Mouse (Mus musculus) lung, postnatal 0 days (tissue): Measurements from ENCODE around the gene Gpha2. TPM values are rescaled to one million over a fixed set of nuclear protein-coding genes. Genes with fewer than 3 reads are reported as not detected.

Source experiments
- ATAC-seq: fragments of 200-750 bp; cut with Nextera tagmentation; 2 replicates; pipeline ENCODE4 v1.8.0; 2017; ENCODE audit warnings: moderate library complexity
- DNase-seq: peaks from one replicate; pipeline ENCODE4 v3.0.0-alpha.2; 2016; ENCODE audit warnings: low spot score
- H3K27ac ChIP-seq: fragments of 300-500 bp; sonication (generic); 2 replicates; pipeline ENCODE4 v1.5.1; 2014; ENCODE audit warnings: antibody characterized with exemption, mild to moderate bottlenecking, low read length, mixed read lengths
- H3K27me3 ChIP-seq: fragments of 300-500 bp; sonication (generic); replicated peaks from 2 replicates; pipeline ENCODE4 v1.6.1; 2014; ENCODE audit warnings: low read length, mixed read lengths; ENCODE audit not compliant: insufficient read depth
- H3K36me3 ChIP-seq: fragments of 300-500 bp; sonication (generic); 2 replicates; pipeline ENCODE4 v1.6.1; 2014; ENCODE audit warnings: low read length, mixed read lengths; ENCODE audit not compliant: insufficient read depth
- H3K4me1 ChIP-seq: fragments of 300-500 bp; sonication (generic); 2 replicates; pipeline ENCODE4 v1.6.1; 2014; ENCODE audit warnings: antibody characterized with exemption, low read depth, low read length, mixed read lengths; ENCODE audit not compliant: insufficient read depth
- H3K4me2 ChIP-seq: fragments of 300-500 bp; sonication (generic); replicated peaks from 2 replicates; pipeline ENCODE4 v1.6.1; 2014; ENCODE audit warnings: low read depth, mild to moderate bottlenecking, low read length, moderate library complexity, mixed read lengths
- H3K4me3 ChIP-seq: fragments of 300-500 bp; sonication (generic); 2 replicates; pipeline ENCODE4 v1.5.1; 2014; ENCODE audit warnings: low read depth, low read length
- H3K9ac ChIP-seq: fragments of 300-500 bp; sonication (generic); replicated peaks from 2 replicates; pipeline ENCODE4 v1.6.1; 2014; ENCODE audit warnings: low read depth, mild to moderate bottlenecking
- H3K9me3 ChIP-seq: fragments of 300-500 bp; sonication (generic); 2 replicates; pipeline ENCODE4 v1.6.1; 2016; ENCODE audit warnings: low read length, mixed read lengths
- CTCF ChIP-seq: IDR thresholded peaks from 2 replicates; pipeline ENCODE4 v1.5.1; 2016; ENCODE audit warnings: antibody characterized with exemption, mild to moderate bottlenecking
- EP300 ChIP-seq: IDR thresholded peaks from 2 replicates; pipeline ENCODE4 v1.6.1; 2016; ENCODE audit warnings: antibody characterized with exemption, mild to moderate bottlenecking, control low read depth
- WGBS: fragments of 180-500 bp; shearing (Covaris S2); extraction: QIAGEN DNeasy Blood & Tissue Kit; methylation state at CpG from one replicate; pipeline ENCODE4 v1.1.7; 2014; 5-methylcytosine and 5-hydroxymethylcytosine counted together
- microRNA counts: library from miRNA; unstranded; fragments of <30 nt; microRNA quantifications from one replicate; lab custom pipeline; 2015
- microRNA-seq: library from miRNA; unstranded; fragments of <30 nt; microRNA quantifications from one replicate; pipeline ENCODE4, GENCODE M21; 2016
- polyA plus RNA-seq: library from polyadenylated mRNA; unstranded; fragments of >200 nt; fragmentation: Nextera tagmentation; extraction: Ambion mirVana; gene quantifications from 2 replicates; pipeline ENCODE4 v1.2.1, GENCODE M21; 2015

The Gpha2 gene
- polyA plus RNA-seq, 1 experiment from 2014 or later: 0.55 TPM

DNA sequence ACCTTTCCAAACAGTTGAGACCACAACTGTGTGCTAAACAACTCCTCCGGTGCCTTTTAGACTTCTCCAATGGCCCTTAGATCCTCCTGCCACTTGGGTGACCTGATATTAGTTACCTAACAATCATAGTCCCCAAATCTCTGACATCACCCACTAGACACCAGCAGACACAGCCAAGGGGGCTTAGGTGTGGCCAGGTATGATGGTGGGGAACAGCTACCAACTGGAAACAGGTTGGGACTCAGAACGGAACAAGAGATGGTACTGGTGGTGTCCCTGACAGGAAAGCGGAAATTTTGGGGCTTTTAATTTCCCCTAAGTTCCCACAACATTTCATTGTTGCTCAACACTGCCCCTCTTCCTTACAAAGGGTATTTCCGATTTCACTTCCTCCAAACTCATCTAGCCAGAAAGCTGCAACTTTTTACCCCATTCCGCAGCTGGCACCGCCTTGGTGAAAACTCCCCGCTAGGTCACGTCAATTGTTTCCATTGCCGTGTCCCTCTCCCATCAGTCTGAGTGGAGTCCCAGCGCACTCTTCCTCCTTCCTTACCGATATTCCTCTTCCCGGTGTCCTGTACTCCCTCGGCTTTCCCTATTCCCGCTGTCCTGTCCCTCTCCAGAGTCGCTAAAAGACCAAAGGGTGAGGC, 49.7 kb downstream of the Gpha2 start:
- ATAC-seq (no peak), DNase-seq (peak; percentile 72)
- Histone ChIP-seq H3K4me2 (peak overlapping the region; percentile 81), H3K36me3 (peaks cover 6% of the 10 kb centered on the region; the same call in 1 of the 2 replicates), H3K9me3 (no peaks in the 10 kb centered on the region), H3K4me3 (peak overlapping the region; percentile 88), H3K27me3 (no peaks in the 10 kb centered on the region), H3K27ac (peak overlapping the region; percentile 85), H3K4me1 (peaks cover 29% of the 10 kb centered on the region; the same call in 1 of the 2 replicates), H3K9ac (no peak overlapping the region; the same call in 1 of the 2 replicates)
- 5% methylated on average over 15 of the region's 15 CpGs for WGBS
- TF ChIP-seq CTCF (peak; percentile 18), EP300 (no peak)

DNA sequence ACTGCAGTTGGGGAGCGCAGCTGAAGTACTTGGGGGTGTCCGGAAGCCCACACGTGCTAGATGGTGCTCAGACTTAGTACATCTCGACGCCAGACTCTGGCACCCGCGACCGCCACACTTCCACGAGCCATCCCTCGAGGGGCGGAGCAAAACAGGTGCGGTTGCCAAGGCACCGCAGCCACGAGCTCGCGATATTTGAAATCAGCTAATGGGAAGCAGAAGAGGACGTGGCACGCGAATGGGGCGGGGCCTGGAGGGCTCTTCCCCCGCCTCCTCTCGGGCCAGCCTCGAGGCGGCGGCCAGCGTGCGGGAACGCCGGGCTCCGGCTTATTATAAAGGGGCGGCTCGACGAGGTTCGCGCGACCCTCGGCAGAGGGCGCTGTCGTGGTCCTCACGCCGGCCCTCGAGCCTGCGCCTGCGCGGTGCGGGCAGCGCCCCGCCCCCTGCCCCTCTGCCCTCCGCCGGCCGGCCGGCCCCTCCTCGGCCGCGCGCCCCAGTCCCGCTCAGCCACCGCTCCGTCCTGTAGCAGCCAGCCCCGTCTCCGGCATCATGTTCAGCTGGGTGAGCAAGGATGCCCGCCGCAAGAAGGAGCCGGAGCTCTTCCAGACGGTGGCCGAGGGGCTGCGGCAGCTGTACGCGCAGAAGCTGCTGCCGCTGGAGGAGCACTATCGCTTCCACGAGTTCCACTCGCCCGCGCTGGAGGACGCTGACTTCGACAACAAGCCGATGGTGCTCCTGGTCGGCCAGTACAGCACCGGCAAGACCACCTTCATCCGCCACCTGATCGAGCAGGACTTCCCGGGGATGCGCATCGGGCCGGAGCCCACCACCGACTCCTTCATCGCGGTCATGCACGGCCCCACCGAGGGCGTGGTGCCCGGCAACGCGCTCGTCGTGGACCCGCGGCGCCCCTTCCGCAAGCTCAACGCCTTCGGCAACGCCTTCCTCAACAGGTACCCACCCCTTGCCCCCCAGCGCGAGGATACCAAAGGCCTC, 50.5 kb downstream of the Gpha2 start, which contains the start of gene Ehd1:
Gene Ehd1, plus strand, starts transcription at position 300 of the 996 bp plus-strand sequence.
- H3K27ac ChIP-seq: peak within 1 kb of the TSS; percentile 94
- peak within 1 kb of the TSS; percentile 81 for H3K4me2 ChIP-seq
- no peaks in the 10 kb centered on the region for H3K9me3 ChIP-seq
- TF ChIP-seq EP300 (no peak), CTCF (peak; percentile 68)
- no peaks in the 10 kb centered on the region for H3K27me3 ChIP-seq
- under 1% methylated on average over 70 of the region's 106 CpGs for WGBS
- peak within 1 kb of the TSS; percentile 88 for H3K4me3 ChIP-seq
- ATAC-seq: peak; percentile 91
- H3K36me3 ChIP-seq: peaks cover 15% of the 10 kb centered on the region; the same call in 1 of the 2 replicates
- peak; percentile 99 for DNase-seq
- peak within 1 kb of the TSS; percentile 83 for H3K9ac ChIP-seq
- H3K4me1 ChIP-seq: peaks cover 29% of the 10 kb centered on the region; the same call in 1 of the 2 replicates

MicroRNAs encoded within 50 kb of the gene (microRNA counts, 519-probe panel; counts per million panel counts)
- 2,150 counts per million, percentile 5 among the panel's probes with 10 or more counts for microRNA mmu-miR-192 (lab: Ali Mortazavi, UCI)

Small RNAs within 50 kb of the gene (microRNA-seq; reads per million reads assigned to microRNA genes)
- 117 reads per million, percentile 51 among the genes with 10 or more reads in this experiment for gene Mir192
- 57.5 reads per million, percentile 43 among the genes with 10 or more reads in this experiment for gene Mir194-2

Other genes with a start within 250 kb of the Gpha2 start
- gene Slc22a20, start 240.2 kb upstream of the Gpha2 start, polyA plus RNA-seq: not detected in 2 replicates
- gene Capn1, start 210.5 kb upstream of the Gpha2 start, polyA plus RNA-seq: 11.9 and 14.3 TPM in 2 replicates
- gene Syvn1, start 179.8 kb upstream of the Gpha2 start, polyA plus RNA-seq: 16.3 and 18.7 TPM in 2 replicates
- gene Mrpl49, start 168.6 kb upstream of the Gpha2 start, polyA plus RNA-seq: 36.7 and 37.6 TPM in 2 replicates
- 784 and 827 TPM in 2 replicates for gene Fau, start 168.5 kb upstream of the Gpha2 start, polyA plus RNA-seq
- 31.2 and 33.9 TPM in 2 replicates for gene Znhit2, start 165.2 kb upstream of the Gpha2 start, polyA plus RNA-seq
- 8.1 and 9.5 TPM in 2 replicates for gene Tm7sf2, start 158.0 kb upstream of the Gpha2 start, polyA plus RNA-seq
- gene Vps51, start 149.1 kb upstream of the Gpha2 start, polyA plus RNA-seq: 48.7 and 52.7 TPM in 2 replicates
- gene Tmem262, start 146.3 kb upstream of the Gpha2 start, polyA plus RNA-seq: not detected in 2 replicates
- 0.35 and 0.62 TPM in 2 replicates for gene Gm28374, start 144.1 kb upstream of the Gpha2 start, polyA plus RNA-seq
- 53.5 and 57.8 TPM in 2 replicates for gene Zfpl1, start 141.4 kb upstream of the Gpha2 start, polyA plus RNA-seq
- gene Cdca5, start 141.4 kb upstream of the Gpha2 start, polyA plus RNA-seq: 2.8 TPM in 2 replicates
- not detected in 2 replicates for gene AC131692.1, start 132.0 kb upstream of the Gpha2 start, polyA plus RNA-seq
- gene Naaladl1, start 120.6 kb upstream of the Gpha2 start, polyA plus RNA-seq: 0.14 TPM in 1 of 2 replicates, not detected in the other
- 22.3 and 24.5 TPM in 2 replicates for gene Sac3d1, start 107.7 kb upstream of the Gpha2 start, polyA plus RNA-seq
- 29.7 and 30.8 TPM in 2 replicates for gene Snx15, start 98.1 kb upstream of the Gpha2 start, polyA plus RNA-seq
- gene Batf2, start 85.4 kb upstream of the Gpha2 start, polyA plus RNA-seq: 0.93 and 1.0 TPM in 2 replicates
- gene Arl2, start 84.8 kb upstream of the Gpha2 start, polyA plus RNA-seq: 64.5 and 64.6 TPM in 2 replicates
- gene Majin, start 42.0 kb upstream of the Gpha2 start, polyA plus RNA-seq: 0.10 TPM in 1 of 2 replicates, not detected in the other
- gene Ppp2r5b, start 9.5 kb downstream of the Gpha2 start, polyA plus RNA-seq: 20.2 and 21.6 TPM in 2 replicates
- gene Atg2a, start 15.3 kb downstream of the Gpha2 start, polyA plus RNA-seq: 5.1 and 5.9 TPM in 2 replicates
- 115 and 119 TPM in 2 replicates for gene Ehd1, start 50.3 kb downstream of the Gpha2 start, polyA plus RNA-seq
- gene Cdc42bpg, start 80.1 kb downstream of the Gpha2 start, polyA plus RNA-seq: 2.8 and 3.2 TPM in 2 replicates
- 42.1 and 42.7 TPM in 2 replicates for gene Men1, start 108.6 kb downstream of the Gpha2 start, polyA plus RNA-seq
- 22.5 and 25.0 TPM in 2 replicates for gene Map4k2, start 114.8 kb downstream of the Gpha2 start, polyA plus RNA-seq
- gene Sf1, start 137.3 kb downstream of the Gpha2 start, polyA plus RNA-seq: 48.1 and 49.5 TPM in 2 replicates
- gene Pygm, start 158.0 kb downstream of the Gpha2 start, polyA plus RNA-seq: 20.5 and 32.1 TPM in 2 replicates
- gene Rasgrp2, start 173.0 kb downstream of the Gpha2 start, polyA plus RNA-seq: 99.2 and 128 TPM in 2 replicates
- 3.8 and 4.7 TPM in 2 replicates for gene Nrxn2, start 192.4 kb downstream of the Gpha2 start, polyA plus RNA-seq